Mouse (Mus musculus): ENCODE measurements at regions not wholly inside any gene's neighbourhood (a gene's known extent, or its start where the extent isn't known, plus 50 kb on each side); places are given as distances from the start of the nearest gene placed in this dataset.

- H3K4me3 ChIP-seq (ENCODE audit: insufficient read depth, low read depth, low read length) = no peak overlapping the region
- no peaks in the 10 kb centered on the region for H3K4me1 ChIP-seq (ENCODE audit: control insufficient read depth, insufficient read depth, insufficient read length, low read length)
- no peak overlapping the region for H3K27ac ChIP-seq (replicated peaks; ENCODE audit: low read depth, low read length)
Observed at GRCm38 (mm10) chr17:88284477-88284876, 156.0 kb upstream of the Foxn2 start.

GRCm38 (mm10) chr17:88287861-88288260 lies 152.7 kb upstream of the Foxn2 start:
- H3K27ac ChIP-seq (replicated peaks; ENCODE audit: low read depth, low read length) = no peak overlapping the region
- no peaks in the 10 kb centered on the region for H3K4me1 ChIP-seq (ENCODE audit: control insufficient read depth, insufficient read depth, insufficient read length, low read length)
- H3K4me3 ChIP-seq (ENCODE audit: insufficient read depth, low read depth, low read length) = no peak overlapping the region

- Histone ChIP-seq H3K27ac (replicated peaks; ENCODE audit: low read depth, low read length) (peak overlapping the region; percentile 92; the same call in 1 of the 2 replicates), H3K4me1 (ENCODE audit: control insufficient read depth, insufficient read depth, insufficient read length, low read length) (peaks cover 7% of the 10 kb centered on the region), H3K4me3 (ENCODE audit: insufficient read depth, low read depth, low read length) (no peak overlapping the region)
Observed at GRCm38 (mm10) chr17:88297520-88297919, 143.0 kb upstream of the Foxn2 start.

- H3K4me1 ChIP-seq (ENCODE audit: control insufficient read depth, insufficient read depth, insufficient read length, low read length) = no peaks in the 10 kb centered on the region
- H3K4me3 ChIP-seq (ENCODE audit: insufficient read depth, low read depth, low read length) = no peak overlapping the region
- H3K27ac ChIP-seq (replicated peaks; ENCODE audit: low read depth, low read length) = no peak overlapping the region
Observed at GRCm38 (mm10) chr17:88303991-88304390, 136.5 kb upstream of the Foxn2 start.

- Histone ChIP-seq H3K4me1 (ENCODE audit: control insufficient read depth, insufficient read depth, insufficient read length, low read length) (no peaks in the 10 kb centered on the region), H3K4me3 (ENCODE audit: insufficient read depth, low read depth, low read length) (no peak overlapping the region), H3K27ac (replicated peaks; ENCODE audit: low read depth, low read length) (no peak overlapping the region)
Observed at GRCm38 (mm10) chr17:88305165-88305564, 135.3 kb upstream of the Foxn2 start.

GRCm38 (mm10) chr17:88306325-88306724 lies 134.2 kb upstream of the Foxn2 start:
- no peaks in the 10 kb centered on the region for H3K4me1 ChIP-seq (ENCODE audit: control insufficient read depth, insufficient read depth, insufficient read length, low read length)
- H3K27ac ChIP-seq (replicated peaks; ENCODE audit: low read depth, low read length) = no peak overlapping the region
- H3K4me3 ChIP-seq (ENCODE audit: insufficient read depth, low read depth, low read length) = no peak overlapping the region

GRCm38 (mm10) chr17:88307082-88307481 lies 133.4 kb upstream of the Foxn2 start:
- Histone ChIP-seq H3K4me1 (ENCODE audit: control insufficient read depth, insufficient read depth, insufficient read length, low read length) (no peaks in the 10 kb centered on the region), H3K27ac (replicated peaks; ENCODE audit: low read depth, low read length) (no peak overlapping the region), H3K4me3 (ENCODE audit: insufficient read depth, low read depth, low read length) (no peak overlapping the region)

- no peak overlapping the region for H3K4me3 ChIP-seq (ENCODE audit: insufficient read depth, low read depth, low read length)
- no peak overlapping the region for H3K27ac ChIP-seq (replicated peaks; ENCODE audit: low read depth, low read length)
- H3K4me1 ChIP-seq (ENCODE audit: control insufficient read depth, insufficient read depth, insufficient read length, low read length) = no peaks in the 10 kb centered on the region
Observed at GRCm38 (mm10) chr17:88307826-88308225, 132.7 kb upstream of the Foxn2 start.

GRCm38 (mm10) chr17:88312876-88313275 lies 127.6 kb upstream of the Foxn2 start:
- H3K4me3 ChIP-seq (ENCODE audit: insufficient read depth, low read depth, low read length) = no peak overlapping the region
- H3K4me1 ChIP-seq (ENCODE audit: control insufficient read depth, insufficient read depth, insufficient read length, low read length) = no peaks in the 10 kb centered on the region
- H3K27ac ChIP-seq (replicated peaks; ENCODE audit: low read depth, low read length) = no peak overlapping the region

- Histone ChIP-seq H3K4me1 (ENCODE audit: control insufficient read depth, insufficient read depth, insufficient read length, low read length) (no peaks in the 10 kb centered on the region; the same call in 1 of the 2 replicates), H3K27ac (replicated peaks; ENCODE audit: low read depth, low read length) (no peak overlapping the region), H3K4me3 (ENCODE audit: insufficient read depth, low read depth, low read length) (no peak overlapping the region)
Observed at GRCm38 (mm10) chr17:88316213-88316967, 124.1 kb upstream of the Foxn2 start.

- no peak overlapping the region for H3K4me3 ChIP-seq (ENCODE audit: insufficient read depth, low read depth, low read length)
Observed at GRCm38 (mm10) chr17:88317311-88317710, 123.2 kb upstream of the Foxn2 start.

GRCm38 (mm10) chr17:88317806-88318205 lies 122.7 kb upstream of the Foxn2 start:
- Histone ChIP-seq H3K4me3 (ENCODE audit: insufficient read depth, low read depth, low read length) (no peak overlapping the region), H3K27ac (replicated peaks; ENCODE audit: low read depth, low read length) (no peak overlapping the region), H3K4me1 (ENCODE audit: control insufficient read depth, insufficient read depth, insufficient read length, low read length) (no peaks in the 10 kb centered on the region; the same call in 1 of the 2 replicates)

More at GRCm38 (mm10) chr17:88317311-88317710, 123.2 kb upstream of the Foxn2 start:
- Histone ChIP-seq H3K4me1 (ENCODE audit: control insufficient read depth, insufficient read depth, insufficient read length, low read length) (no peaks in the 10 kb centered on the region; the same call in 1 of the 2 replicates), H3K27ac (replicated peaks; ENCODE audit: low read depth, low read length) (no peak overlapping the region)

- H3K27ac ChIP-seq (replicated peaks; ENCODE audit: low read depth, low read length) = no peak overlapping the region
- no peaks in the 10 kb centered on the region; the same call in 1 of the 2 replicates for H3K4me1 ChIP-seq (ENCODE audit: control insufficient read depth, insufficient read depth, insufficient read length, low read length)
- no peak overlapping the region for H3K4me3 ChIP-seq (ENCODE audit: insufficient read depth, low read depth, low read length)
Observed at GRCm38 (mm10) chr17:88318207-88318791, 122.2 kb upstream of the Foxn2 start.

GRCm38 (mm10) chr17:88318936-88319335 lies 121.6 kb upstream of the Foxn2 start:
- Histone ChIP-seq H3K27ac (replicated peaks; ENCODE audit: low read depth, low read length) (no peak overlapping the region), H3K4me3 (ENCODE audit: insufficient read depth, low read depth, low read length) (no peak overlapping the region), H3K4me1 (ENCODE audit: control insufficient read depth, insufficient read depth, insufficient read length, low read length) (no peaks in the 10 kb centered on the region; the same call in 1 of the 2 replicates)

GRCm38 (mm10) chr17:88320686-88321085 lies 119.8 kb upstream of the Foxn2 start:
- Histone ChIP-seq H3K4me3 (ENCODE audit: insufficient read depth, low read depth, low read length) (no peak overlapping the region), H3K27ac (replicated peaks; ENCODE audit: low read depth, low read length) (no peak overlapping the region), H3K4me1 (ENCODE audit: control insufficient read depth, insufficient read depth, insufficient read length, low read length) (no peaks in the 10 kb centered on the region; the same call in 1 of the 2 replicates)
